Mouse (Mus musculus) megakaryocyte, embryonic 14.5 days (primary cell): ENCODE data around the gene Btnl1. TPM values are rescaled to one million over a fixed set of nuclear protein-coding genes. Genes with fewer than 3 reads are reported as not detected.

Experiments used
- H3K27me3 ChIP-seq: replicated peaks from 2 replicates; pipeline ENCODE3; 2012; ENCODE audit warnings: inconsistent platforms
- H3K36me3 ChIP-seq: replicated peaks from 2 replicates; pipeline ENCODE3; 2012; ENCODE audit warnings: low read length, inconsistent platforms, mixed read lengths
- H3K4me1 ChIP-seq: 2 replicates; pipeline ENCODE4 v1.6.1; 2012; ENCODE audit warnings: inconsistent platforms
- H3K4me3 ChIP-seq: replicated peaks from 2 replicates; pipeline ENCODE3; 2012; ENCODE audit warnings: moderate library complexity, mild to moderate bottlenecking, inconsistent platforms
- H3K9me3 ChIP-seq: 2 replicates; pipeline ENCODE4 v1.6.1; 2012; ENCODE audit warnings: inconsistent platforms
- FLI1 ChIP-seq: IDR thresholded peaks from 2 replicates; pipeline ENCODE4 v1.6.1; 2012; ENCODE audit warnings: low read length, inconsistent platforms, mixed read lengths
- GATA1 ChIP-seq: IDR thresholded peaks from 3 replicates; pipeline ENCODE4 v1.6.1; 2012; ENCODE audit warnings: mixed read lengths, low read length, inconsistent platforms, borderline replicate concordance
- polyA plus RNA-seq: library from polyadenylated mRNA; stranded (reverse); fragments of >175 nt; gene quantifications from 2 replicates; pipeline ENCODE4 v1.2.3, GENCODE M21; 2012; ENCODE audit warnings: low replicate concordance; ENCODE audit not compliant: insufficient read depth

Gene Btnl1
- polyA plus RNA-seq, 1 experiment = not detected

GRCm38 (mm10) chr17:34354940-34355339 lies 22.0 kb upstream of the Btnl1 start:
- Histone ChIP-seq H3K27me3 (peaks cover 32% of the 10 kb centered on the region), H3K9me3 (peaks cover 8% of the 10 kb centered on the region), H3K4me3 (no peak overlapping the region), H3K4me1 (peaks cover 17% of the 10 kb centered on the region), H3K36me3 (no peaks in the 10 kb centered on the region)
- TF ChIP-seq FLI1 (no peak), GATA1 (no peak)

- Histone ChIP-seq H3K9me3 (no peaks in the 10 kb centered on the region), H3K4me3 (no peak overlapping the region), H3K27me3 (peaks cover 18% of the 10 kb centered on the region), H3K4me1 (0 out of 2 replicates have a peak, but pooled peaks cover 7% of the 10 kb centered on the region), H3K36me3 (no peaks in the 10 kb centered on the region)
- TF ChIP-seq GATA1 (no peak), FLI1 (no peak)
These were observed 13.9 kb upstream of the Btnl1 start for GRCm38 (mm10) chr17:34362954-34363546.

- H3K27me3 ChIP-seq = peaks cover 19% of the 10 kb centered on the region
These were observed 13.1 kb upstream of the Btnl1 start for GRCm38 (mm10) chr17:34363676-34364310.

GRCm38 (mm10) chr17:34365031-34365430 lies 11.9 kb upstream of the Btnl1 start:
- TF ChIP-seq GATA1 = no peak
- no peak for TF ChIP-seq FLI1
- H3K4me1 ChIP-seq = peaks cover 13% of the 10 kb centered on the region
- no peaks in the 10 kb centered on the region for H3K9me3 ChIP-seq
- H3K27me3 ChIP-seq = peaks cover 13% of the 10 kb centered on the region
- no peak overlapping the region for H3K4me3 ChIP-seq
- no peaks in the 10 kb centered on the region for H3K36me3 ChIP-seq

More at GRCm38 (mm10) chr17:34363676-34364310, 13.1 kb upstream of the Btnl1 start:
- Histone ChIP-seq H3K36me3 (no peaks in the 10 kb centered on the region), H3K4me3 (no peak overlapping the region), H3K9me3 (no peaks in the 10 kb centered on the region), H3K4me1 (peaks cover 12% of the 10 kb centered on the region)
- TF ChIP-seq GATA1 (no peak), FLI1 (no peak)

- Histone ChIP-seq H3K36me3 (no peaks in the 10 kb centered on the region), H3K4me3 (no peak overlapping the region), H3K27me3 (peaks cover 24% of the 10 kb centered on the region), H3K4me1 (peaks cover 7% of the 10 kb centered on the region), H3K9me3 (no peaks in the 10 kb centered on the region)
- TF ChIP-seq FLI1 = no peak
- no peak for TF ChIP-seq GATA1
These were observed 6.4 kb upstream of the Btnl1 start for GRCm38 (mm10) chr17:34370563-34370962.

- peaks cover 7% of the 10 kb centered on the region for H3K4me1 ChIP-seq
- H3K27me3 ChIP-seq = peaks cover 25% of the 10 kb centered on the region
- H3K9me3 ChIP-seq = 0 out of 2 replicates have a peak, but pooled peaks cover 3% of the 10 kb centered on the region
- no peak overlapping the region for H3K4me3 ChIP-seq
- H3K36me3 ChIP-seq = no peaks in the 10 kb centered on the region
- TF ChIP-seq FLI1 (no peak), GATA1 (no peak)
These were observed 3.8 kb upstream of the Btnl1 start for GRCm38 (mm10) chr17:34373055-34373709.

- peaks cover 39% of the 10 kb centered on the region for H3K27me3 ChIP-seq
- H3K36me3 ChIP-seq = no peaks in the 10 kb centered on the region
- TF ChIP-seq FLI1 (no peak), GATA1 (no peak)
- peaks cover 3% of the 10 kb centered on the region; the same call in 1 of the 2 replicates for H3K4me1 ChIP-seq
- H3K4me3 ChIP-seq = no peak overlapping the region
- H3K9me3 ChIP-seq = 0 out of 2 replicates have a peak, but pooled peaks cover 3% of the 10 kb centered on the region
These were observed 698 bp downstream of the Btnl1 start for GRCm38 (mm10) chr17:34377450-34378209.

GRCm38 (mm10) chr17:34378716-34379115 lies 1.8 kb downstream of the Btnl1 start:
- TF ChIP-seq FLI1 (no peak), GATA1 (no peak)
- Histone ChIP-seq H3K4me1 (peaks cover 3% of the 10 kb centered on the region; the same call in 1 of the 2 replicates), H3K36me3 (no peaks in the 10 kb centered on the region), H3K4me3 (no peak overlapping the region), H3K9me3 (peaks cover 3% of the 10 kb centered on the region; the same call in 1 of the 2 replicates), H3K27me3 (peaks cover 30% of the 10 kb centered on the region)

- H3K4me1 ChIP-seq = peaks cover 3% of the 10 kb centered on the region; the same call in 1 of the 2 replicates
- no peak for TF ChIP-seq GATA1
- no peak for TF ChIP-seq FLI1
These were observed 2.5 kb downstream of the Btnl1 start for GRCm38 (mm10) chr17:34379451-34379850.

GRCm38 (mm10) chr17:34381876-34382275 lies 4.9 kb downstream of the Btnl1 start:
- TF ChIP-seq FLI1 (no peak), GATA1 (no peak)
- Histone ChIP-seq H3K9me3 (no peaks in the 10 kb centered on the region; the same call in 1 of the 2 replicates), H3K4me1 (peaks cover 9% of the 10 kb centered on the region), H3K4me3 (no peak overlapping the region), H3K27me3 (peaks cover 36% of the 10 kb centered on the region), H3K36me3 (no peaks in the 10 kb centered on the region)

More at GRCm38 (mm10) chr17:34379451-34379850, 2.5 kb downstream of the Btnl1 start:
- Histone ChIP-seq H3K36me3 (no peaks in the 10 kb centered on the region), H3K9me3 (peaks cover 3% of the 10 kb centered on the region; the same call in 1 of the 2 replicates), H3K27me3 (peaks cover 32% of the 10 kb centered on the region), H3K4me3 (peak overlapping the region; percentile 53)
